Mouse (Mus musculus): Measurements from ENCODE around the gene Arpc5l.

GRCm38 (mm10) chr2:39001866-39002265 lies 3.3 kb upstream of the Arpc5l start:
- TF ChIP-seq POLR2A (IDR thresholded peaks at IDR 0.05; ENCODE audit: control insufficient read depth in 1 of 2, insufficient read depth in 1 of 2, low read depth in 1 of 2, low read length in 2 of 2, poor library complexity in 1 of 2) (no peak), ZC3H11A (IDR thresholded peaks at IDR 0.05; ENCODE audit: low read depth, low read length) (no peak), E2F4 (IDR thresholded peaks at IDR 0.05; ENCODE audit: borderline replicate concordance, low read depth, low read length) (no peak), CTCF (IDR thresholded peaks at IDR 0.05 in 2 of 3, conservative IDR thresholded peaks at IDR 0.05 in 1 of 3; ENCODE audit: control insufficient read depth in 1 of 3, insufficient read depth in 1 of 3, low read depth in 2 of 3, low read length in 3 of 3, poor library complexity in 1 of 3, severe bottlenecking in 1 of 3) (no peak), MEF2A (IDR thresholded peaks at IDR 0.05; ENCODE audit: extremely low read depth, insufficient replicate concordance, low read depth, low read length, poor library complexity, severe bottlenecking) (no peak), MAFK (IDR thresholded peaks at IDR 0.05; ENCODE audit: borderline replicate concordance, low read depth, low read length) (no peak), EP300 (IDR thresholded peaks at IDR 0.05; ENCODE audit: low read depth in 1 of 2, low read length in 2 of 2) (no peak), MAZ (IDR thresholded peaks at IDR 0.05; ENCODE audit: low read depth, low read length) (no peak), ZNF384 (IDR thresholded peaks at IDR 0.05; ENCODE audit: low read depth, low read length) (no peak), MAX (IDR thresholded peaks at IDR 0.05; ENCODE audit: low read length) (no peak), GATA1 (IDR thresholded peaks at IDR 0.05; ENCODE audit: low read depth, low read length) (no peak), NELFE (IDR thresholded peaks at IDR 0.05; ENCODE audit: low read depth, low read length) (no peak)
